Mouse (Mus musculus) activated CD4-positive, CD25-positive, alpha-beta regulatory T cell, adult 4 months (primary cell): ENCODE measurements around the gene Ncor1. TPM values are rescaled to one million over a fixed set of nuclear protein-coding genes. Genes with fewer than 3 reads are reported as not detected.

Experiments
- polyA plus RNA-seq, 2 experiments: library from polyadenylated mRNA; unstranded; fragments of 100-300 nt; shearing (Covaris generic); gene quantifications; one replicate each; pipeline ENCODE4 v1.2.1; 2017

Gene Ncor1
- polyA plus RNA-seq, 2 experiments from 2014 or later, result 162 to 188 TPM

Other genes with a start within 250 kb of the Ncor1 start
- not detected for gene Adora2b, start 209.6 kb downstream of the Ncor1 start, polyA plus RNA-seq
- 10 to 100 TPM in 1 of 2 experiments, 1 to 10 TPM in 1; 8.7 to 10.3 TPM for gene Zswim7, start 177.2 kb downstream of the Ncor1 start, polyA plus RNA-seq
- gene Ttc19, start 177.1 kb downstream of the Ncor1 start, polyA plus RNA-seq, result 10 to 100 TPM; 10.6 to 10.7 TPM
- gene Pigl, start 81 bp downstream of the Ncor1 start, polyA plus RNA-seq, result 1 to 10 TPM; 6.8 to 9.9 TPM
- gene Cenpv, start 80.7 kb upstream of the Ncor1 start, polyA plus RNA-seq, result 1 to 10 TPM in 1 of 2 experiments, not detected in 1; 2.4 TPM
- gene Ubb, start 92.6 kb upstream of the Ncor1 start, polyA plus RNA-seq, result 1,000 to 10,000 TPM; 5,033 to 6,460 TPM
- 10 to 100 TPM; 76.8 to 79.0 TPM for gene Trpv2, start 115.9 kb upstream of the Ncor1 start, polyA plus RNA-seq
- gene Lrrc75a, start 190.0 kb upstream of the Ncor1 start, polyA plus RNA-seq, result 1 to 10 TPM; 1.0 to 1.7 TPM
- 10 to 100 TPM; 32.9 to 42.3 TPM for gene Mmgt2, start 190.1 kb upstream of the Ncor1 start, polyA plus RNA-seq